Mouse (Mus musculus) liver, adult (tissue): ENCODE results near the gene Prdm5.

ENCODE experiments used
- GATA4 ChIP-seq: IDR thresholded peaks from 2 replicates; pipeline ENCODE4 v1.6.1; 2014; ENCODE audit warnings: mild to moderate bottlenecking, low read length; ENCODE audit not compliant: insufficient replicate concordance

The Prdm5 gene

DNA sequence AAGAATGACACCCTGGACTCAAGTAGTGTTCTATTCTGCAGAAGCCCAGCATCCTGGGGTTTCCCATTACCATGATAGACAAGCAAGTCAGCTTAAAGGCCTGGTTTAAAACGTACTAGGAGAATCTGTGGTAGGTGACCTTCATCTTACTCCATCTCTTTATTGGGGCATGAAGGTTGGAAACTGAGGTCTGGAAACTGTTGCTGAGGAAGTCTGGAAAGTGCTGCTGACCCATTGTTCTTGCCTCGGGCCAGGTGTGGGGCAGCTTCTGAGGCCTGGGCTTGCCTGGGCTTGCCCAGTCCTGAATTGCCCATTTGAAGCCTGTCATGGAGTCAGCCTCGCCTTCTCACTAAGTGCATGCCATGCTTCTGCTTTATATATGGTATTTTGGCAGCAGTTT lies 17.8 kb downstream of the Prdm5 start:
- no peak for TF ChIP-seq GATA4

DNA sequence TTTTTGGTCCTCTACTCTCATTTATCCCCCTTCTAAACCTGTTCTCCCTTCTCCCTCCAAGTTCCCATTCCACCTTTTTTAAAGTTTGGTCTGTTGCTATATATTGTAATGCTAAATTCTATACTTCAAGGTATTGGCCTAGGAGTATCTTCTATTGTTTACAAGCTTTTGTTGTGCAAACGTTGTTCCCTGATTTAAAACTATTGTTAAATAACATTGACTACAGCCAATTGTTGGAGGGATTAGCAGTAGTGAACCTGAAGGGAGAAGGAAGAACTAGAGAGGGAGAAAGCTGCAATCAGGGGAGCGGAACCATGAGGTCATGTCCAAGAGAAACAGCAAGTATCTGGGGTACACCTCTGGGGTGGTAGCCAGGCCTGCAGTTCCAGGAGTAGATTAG lies 18.5 kb downstream of the Prdm5 start:
- TF ChIP-seq GATA4, result no peak

- no peak for TF ChIP-seq GATA4
Observed at GRCm38 (mm10) chr6:65798390-65798789, 19.6 kb downstream of the Prdm5 start.

DNA sequence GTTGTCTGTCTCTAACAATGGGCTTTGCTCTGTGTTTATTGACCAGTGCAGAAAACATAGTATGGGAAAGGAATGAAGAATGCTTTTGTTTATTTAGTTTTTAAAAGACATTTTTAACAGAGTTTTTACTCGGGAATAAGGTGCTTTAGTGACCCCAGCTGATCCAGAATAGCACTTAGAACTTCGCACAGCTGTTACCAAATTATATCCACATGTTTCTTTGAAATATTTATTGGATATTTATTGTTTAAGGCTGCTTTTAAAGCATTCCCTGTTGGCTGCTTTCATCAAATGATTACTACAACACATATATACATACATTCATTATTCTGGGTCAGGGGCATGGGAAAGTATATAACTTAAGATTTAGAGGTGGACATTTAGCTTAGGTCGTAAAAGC lies 32.9 kb downstream of the Prdm5 start:
- TF ChIP-seq GATA4, result no peak

- TF ChIP-seq GATA4, result no peak
Observed at GRCm38 (mm10) chr6:65818039-65818747, 39.4 kb downstream of the Prdm5 start.

GRCm38 (mm10) chr6:65828656-65829055 lies 49.9 kb downstream of the Prdm5 start:
- no peak for TF ChIP-seq GATA4

GRCm38 (mm10) chr6:65831443-65831842 lies 52.7 kb downstream of the Prdm5 start:
- no peak for TF ChIP-seq GATA4

GRCm38 (mm10) chr6:65834013-65834412 lies 55.2 kb downstream of the Prdm5 start:
- no peak for TF ChIP-seq GATA4

DNA sequence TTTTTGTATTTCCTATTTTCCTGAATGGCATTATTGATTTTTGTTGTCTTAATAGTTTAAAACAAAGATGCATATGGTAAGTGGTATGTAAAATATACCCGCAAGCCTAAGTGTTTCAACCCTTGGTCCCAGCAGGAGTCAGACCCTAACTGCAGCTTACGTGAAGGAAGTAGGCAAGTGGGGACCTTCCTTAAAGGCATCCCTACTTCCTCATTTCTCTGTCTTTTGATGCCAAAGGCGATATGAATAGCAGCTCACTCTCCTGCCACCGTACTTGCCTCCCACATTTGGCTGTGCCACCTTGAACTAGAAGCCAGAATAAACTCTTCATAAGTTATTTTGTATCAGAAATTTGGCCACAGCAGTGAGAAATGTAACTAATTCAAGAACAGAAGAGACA lies 63.8 kb downstream of the Prdm5 start:
- TF ChIP-seq GATA4, result no peak

DNA sequence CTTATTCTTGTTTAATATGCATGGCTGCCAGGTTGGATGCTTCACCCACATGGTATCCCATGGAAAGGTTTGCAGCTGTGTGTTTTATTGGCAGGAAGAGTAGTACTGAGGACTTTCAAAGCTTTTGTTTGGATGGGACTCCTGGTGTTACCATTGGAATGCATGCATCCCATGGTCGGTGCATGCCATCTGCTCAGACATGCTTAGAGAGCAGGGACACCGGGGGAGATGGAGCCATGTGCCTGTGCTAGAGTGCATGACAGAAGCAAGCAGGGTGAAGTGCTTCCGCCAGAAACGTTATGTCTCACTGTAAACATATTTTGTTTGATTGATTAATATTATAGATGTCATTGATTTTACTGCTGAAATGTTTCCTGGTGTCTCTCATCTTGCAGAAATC lies 70.3 kb downstream of the Prdm5 start:
- TF ChIP-seq GATA4, result no peak

DNA sequence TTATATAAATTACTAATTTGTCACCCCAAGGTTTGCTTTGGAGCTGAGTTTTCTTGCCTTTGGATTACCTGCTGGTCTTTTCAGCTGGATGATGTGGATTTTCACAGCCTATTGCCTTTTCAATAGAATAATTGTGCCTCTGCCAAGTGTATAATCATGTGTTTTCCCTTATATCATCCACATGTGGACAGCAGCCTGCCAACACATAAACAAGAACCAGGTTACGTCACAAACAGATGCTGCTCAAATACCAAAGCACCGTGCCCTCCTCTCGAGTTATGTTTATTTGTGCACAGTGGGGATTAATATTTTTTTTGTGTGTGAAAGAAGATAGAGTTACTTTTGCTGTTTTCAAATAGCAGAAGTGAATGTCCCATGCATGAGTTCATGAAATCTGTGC lies 70.9 kb downstream of the Prdm5 start:
- TF ChIP-seq GATA4, result no peak

GRCm38 (mm10) chr6:65850221-65850620 lies 71.4 kb downstream of the Prdm5 start:
- no peak for TF ChIP-seq GATA4

DNA sequence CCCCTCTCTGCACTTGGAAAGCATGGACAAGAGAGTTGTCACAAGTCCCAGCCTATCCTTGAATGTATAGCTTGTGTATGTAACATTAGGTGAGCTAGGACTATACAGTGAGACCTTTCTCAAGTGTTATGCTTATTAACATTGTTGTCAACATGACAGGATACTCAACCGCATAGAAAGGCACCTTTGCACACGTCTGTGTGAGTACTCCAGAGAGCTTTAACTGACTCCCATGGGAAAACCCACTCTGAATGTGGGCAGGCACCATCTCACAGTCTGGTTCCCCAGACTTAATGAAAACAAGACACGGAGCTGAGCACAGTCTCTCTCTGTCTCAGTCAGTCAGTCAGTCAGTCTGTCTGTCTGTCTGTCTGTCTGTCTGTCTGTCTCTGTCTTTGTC lies 75.2 kb downstream of the Prdm5 start:
- TF ChIP-seq GATA4, result no peak

- no peak for TF ChIP-seq GATA4
Observed at GRCm38 (mm10) chr6:65854585-65854984, 75.8 kb downstream of the Prdm5 start.

GRCm38 (mm10) chr6:65860609-65861008 lies 81.8 kb downstream of the Prdm5 start:
- no peak for TF ChIP-seq GATA4

- no peak for TF ChIP-seq GATA4
Observed at GRCm38 (mm10) chr6:65862836-65863235, 84.0 kb downstream of the Prdm5 start.

- no peak for TF ChIP-seq GATA4
Observed at GRCm38 (mm10) chr6:65864233-65864632, 85.4 kb downstream of the Prdm5 start.

GRCm38 (mm10) chr6:65864919-65865318 lies 86.1 kb downstream of the Prdm5 start:
- TF ChIP-seq GATA4, result no peak

GRCm38 (mm10) chr6:65865861-65866260 lies 87.1 kb downstream of the Prdm5 start:
- no peak for TF ChIP-seq GATA4
